Mouse (Mus musculus): ENCODE data around the gene Traf2. TPM values are rescaled to one million over a fixed set of nuclear protein-coding genes. Genes with fewer than 3 reads are reported as not detected.

Gene Traf2
- total RNA-seq, 1 experiment = 9.1 TPM

- in situ Hi-C loops (cut with MboI; ENCODE audit: low sequenced_read_pairs in 2 of 2, unreplicated experiment in 2 of 2) = no loop called here
- peaks cover 0 to 3% of the 10 kb centered on the region in 2 experiments; a peak in 1 of 4 replicates for H3K4me1 ChIP-seq (ENCODE audit: control insufficient read depth in 2 of 2, insufficient read depth in 2 of 2, low read length in 2 of 2, poor library complexity in 1 of 2)
Observed at GRCm38 (mm10) chr2:25549021-25549991, 2.6 kb upstream of the Traf2 start.

GRCm38 (mm10) chr2:25545996-25546810 is 537 bp downstream of the Traf2 start:
- peak overlapping the region; percentile 78 for H3K4me3 ChIP-seq (ENCODE audit: insufficient read depth in 1 of 2, low read depth in 1 of 2, low read length in 2 of 2, poor library complexity in 1 of 2, severe bottlenecking in 1 of 2)
- H3K27ac ChIP-seq (ENCODE audit: insufficient read depth, low read depth, low read length, poor library complexity, severe bottlenecking) = no peak overlapping the region; the same call in 1 of the 2 replicates
- TF ChIP-seq ZNF384 (IDR thresholded peaks at IDR 0.05; ENCODE audit: low read depth, low read length) = no peak
- no peak for TF ChIP-seq HCFC1 (IDR thresholded peaks at IDR 0.05; ENCODE audit: borderline replicate concordance, insufficient read depth, low read length)
- no peak for TF ChIP-seq MAFK (IDR thresholded peaks at IDR 0.05; ENCODE audit: insufficient read depth, low read depth, low read length)
- no peak for TF ChIP-seq ZC3H11A (IDR thresholded peaks at IDR 0.05; ENCODE audit: borderline replicate concordance, low read depth, low read length)
- TF ChIP-seq CHD2 (IDR thresholded peaks at IDR 0.05; ENCODE audit: low read depth, low read length) = no peak
- H3K36me3 ChIP-seq (ENCODE audit: control insufficient read depth, insufficient read depth, low read length, poor library complexity, severe bottlenecking) = no peaks in the 10 kb centered on the region
- DNase-seq (ENCODE audit: low read depth, low spot score) = no peak
- H3K9me3 ChIP-seq (ENCODE audit: control insufficient read depth, insufficient read depth, low read depth, low read length) = no peaks in the 10 kb centered on the region
- H3K4me1 ChIP-seq (ENCODE audit: control insufficient read depth in 2 of 2, insufficient read depth in 2 of 2, low read length in 2 of 2, poor library complexity in 1 of 2) = peaks cover 0 to 3% of the 10 kb centered on the region in 2 experiments; a peak in 1 of 4 replicates
- in situ Hi-C loops (cut with MboI; ENCODE audit: low sequenced_read_pairs in 2 of 2, unreplicated experiment in 2 of 2) = no loop called here
- H3K9ac ChIP-seq (ENCODE audit: insufficient read depth, low read depth, low read length, poor library complexity, severe bottlenecking) = peak overlapping the region; percentile 83

More at GRCm38 (mm10) chr2:25549021-25549991, 2.6 kb upstream of the Traf2 start:
- no peak overlapping the region for H3K27ac ChIP-seq (ENCODE audit: insufficient read depth, low read depth, low read length, poor library complexity, severe bottlenecking)
- no peak for TF ChIP-seq ZNF384 (IDR thresholded peaks at IDR 0.05; ENCODE audit: low read depth, low read length)
- no peak for TF ChIP-seq ZC3H11A (IDR thresholded peaks at IDR 0.05; ENCODE audit: borderline replicate concordance, low read depth, low read length)
- TF ChIP-seq MAFK (IDR thresholded peaks at IDR 0.05; ENCODE audit: insufficient read depth, low read depth, low read length) = no peak
- no peak for TF ChIP-seq CHD2 (IDR thresholded peaks at IDR 0.05; ENCODE audit: low read depth, low read length)
- TF ChIP-seq HCFC1 (IDR thresholded peaks at IDR 0.05; ENCODE audit: borderline replicate concordance, insufficient read depth, low read length) = no peak
- H3K4me3 ChIP-seq (ENCODE audit: insufficient read depth in 1 of 2, low read depth in 1 of 2, low read length in 2 of 2, poor library complexity in 1 of 2, severe bottlenecking in 1 of 2) = no peak overlapping the region
- H3K9me3 ChIP-seq (ENCODE audit: control insufficient read depth, insufficient read depth, low read depth, low read length) = no peaks in the 10 kb centered on the region
- no peak overlapping the region for H3K9ac ChIP-seq (ENCODE audit: insufficient read depth, low read depth, low read length, poor library complexity, severe bottlenecking)
- DNase-seq (ENCODE audit: low read depth, low spot score) = no peak
- H3K36me3 ChIP-seq (ENCODE audit: control insufficient read depth, insufficient read depth, low read length, poor library complexity, severe bottlenecking) = no peaks in the 10 kb centered on the region

GRCm38 (mm10) chr2:25541644-25542367 is 4.9 kb downstream of the Traf2 start:
- no peak for TF ChIP-seq MAFK (IDR thresholded peaks at IDR 0.05; ENCODE audit: insufficient read depth, low read depth, low read length)
- TF ChIP-seq ZNF384 (IDR thresholded peaks at IDR 0.05; ENCODE audit: low read depth, low read length) = no peak
- TF ChIP-seq ZC3H11A (IDR thresholded peaks at IDR 0.05; ENCODE audit: borderline replicate concordance, low read depth, low read length) = no peak
- no peak for TF ChIP-seq CHD2 (IDR thresholded peaks at IDR 0.05; ENCODE audit: low read depth, low read length)
- TF ChIP-seq HCFC1 (IDR thresholded peaks at IDR 0.05; ENCODE audit: borderline replicate concordance, insufficient read depth, low read length) = no peak
- Histone ChIP-seq H3K4me3 (ENCODE audit: insufficient read depth in 1 of 2, low read depth in 1 of 2, low read length in 2 of 2, poor library complexity in 1 of 2, severe bottlenecking in 1 of 2) (no peak overlapping the region), H3K9ac (ENCODE audit: insufficient read depth, low read depth, low read length, poor library complexity, severe bottlenecking) (no peak overlapping the region), H3K4me1 (ENCODE audit: control insufficient read depth in 2 of 2, insufficient read depth in 2 of 2, low read length in 2 of 2, poor library complexity in 1 of 2) (peaks cover 0 to 3% of the 10 kb centered on the region in 2 experiments; a peak in 1 of 4 replicates), H3K36me3 (ENCODE audit: control insufficient read depth, insufficient read depth, low read length, poor library complexity, severe bottlenecking) (peaks cover 6% of the 10 kb centered on the region; the same call in 1 of the 2 replicates), H3K9me3 (ENCODE audit: control insufficient read depth, insufficient read depth, low read depth, low read length) (no peaks in the 10 kb centered on the region), H3K27ac (ENCODE audit: insufficient read depth, low read depth, low read length, poor library complexity, severe bottlenecking) (no peak overlapping the region)
- in situ Hi-C loops (cut with MboI; ENCODE audit: low sequenced_read_pairs in 2 of 2, unreplicated experiment in 2 of 2) = no loop called here
- DNase-seq (ENCODE audit: low read depth, low spot score) = no peak

GRCm38 (mm10) chr2:25540541-25540948 is 6.2 kb downstream of the Traf2 start:
- H3K4me3 ChIP-seq (ENCODE audit: insufficient read depth in 1 of 2, low read depth in 1 of 2, low read length in 2 of 2, poor library complexity in 1 of 2, severe bottlenecking in 1 of 2) = no peak overlapping the region
- in situ Hi-C loops (cut with MboI; ENCODE audit: low sequenced_read_pairs in 2 of 2, unreplicated experiment in 2 of 2) = no loop called here
- H3K27ac ChIP-seq (ENCODE audit: insufficient read depth, low read depth, low read length, poor library complexity, severe bottlenecking) = no peak overlapping the region
- H3K4me1 ChIP-seq (ENCODE audit: control insufficient read depth in 2 of 2, insufficient read depth in 2 of 2, low read length in 2 of 2, poor library complexity in 1 of 2) = no peaks in the 10 kb centered on the region
- no peaks in the 10 kb centered on the region for H3K9me3 ChIP-seq (ENCODE audit: control insufficient read depth, insufficient read depth, low read depth, low read length)
- DNase-seq (ENCODE audit: low read depth, low spot score) = no peak
- H3K9ac ChIP-seq (ENCODE audit: insufficient read depth, low read depth, low read length, poor library complexity, severe bottlenecking) = no peak overlapping the region
- TF ChIP-seq HCFC1 (IDR thresholded peaks at IDR 0.05; ENCODE audit: borderline replicate concordance, insufficient read depth, low read length) (no peak), CHD2 (IDR thresholded peaks at IDR 0.05; ENCODE audit: low read depth, low read length) (no peak), ZNF384 (IDR thresholded peaks at IDR 0.05; ENCODE audit: low read depth, low read length) (no peak), ZC3H11A (IDR thresholded peaks at IDR 0.05; ENCODE audit: borderline replicate concordance, low read depth, low read length) (no peak), MAFK (IDR thresholded peaks at IDR 0.05; ENCODE audit: insufficient read depth, low read depth, low read length) (no peak)
- H3K36me3 ChIP-seq (ENCODE audit: control insufficient read depth, insufficient read depth, low read length, poor library complexity, severe bottlenecking) = peaks cover 9% of the 10 kb centered on the region; the same call in 1 of the 2 replicates
